Mouse (Mus musculus) A20 (cell line): ENCODE results near the gene Zfp882.
"Not testable (repeated sequence)": the region's sequence is repeated elsewhere in the genome, so short reads cannot be mapped to it uniquely, and the experiment has no call there.

Experiments used
- DNase-seq: peaks from one replicate; pipeline ENCODE4 v3.0.0-alpha.2; 2011; ENCODE audit warnings: low read depth, low spot score

Zfp882 gene

GRCm38 (mm10) chr8:71908309-71909261 lies at the start of gene Zfp882, which contains the start of gene Zfp617:
Gene Zfp882, plus strand, starts transcription at chr8:71908608.
Gene Zfp617, plus strand, starts transcription at chr8:71908635.
- DNase-seq, result no peak

- DNase-seq, result not testable (repeated sequence)
Observed at GRCm38 (mm10) chr8:71861551-71861950, 46.9 kb upstream of the Zfp882 start.

GRCm38 (mm10) chr8:71862038-71862437 lies 46.4 kb upstream of the Zfp882 start:
- not testable (repeated sequence) for DNase-seq

- peak; percentile 76 for DNase-seq
Observed at GRCm38 (mm10) chr8:71881618-71882274, 26.7 kb upstream of the Zfp882 start, which contains the start of gene Zfp709. Gene Zfp709, plus strand, starts transcription at chr8:71882019.

- DNase-seq, result not testable (repeated sequence)
Observed at GRCm38 (mm10) chr8:71900666-71901065, 7.7 kb upstream of the Zfp882 start.

- not testable (repeated sequence) for DNase-seq
Observed at GRCm38 (mm10) chr8:71903084-71903483, 5.3 kb upstream of the Zfp882 start.

GRCm38 (mm10) chr8:71906809-71907208 lies 1.6 kb upstream of the Zfp882 start:
- DNase-seq, result no peak

GRCm38 (mm10) chr8:71907798-71908257 lies 580 bp upstream of the Zfp882 start:
- DNase-seq, result no peak

- no peak for DNase-seq
Observed at GRCm38 (mm10) chr8:71912286-71912685, 3.9 kb downstream of the Zfp882 start.

- DNase-seq, result peak; percentile 94
Observed at GRCm38 (mm10) chr8:71922567-71923401, 14.4 kb downstream of the Zfp882 start.

GRCm38 (mm10) chr8:71925791-71926190 lies 17.4 kb downstream of the Zfp882 start:
- DNase-seq, result no peak

- DNase-seq, result no peak
Observed at GRCm38 (mm10) chr8:71926551-71926950, 18.1 kb downstream of the Zfp882 start.

- DNase-seq, result no peak
Observed at GRCm38 (mm10) chr8:71927779-71928178, 19.4 kb downstream of the Zfp882 start.

GRCm38 (mm10) chr8:71938037-71938436 lies 29.6 kb downstream of the Zfp882 start:
- not testable (repeated sequence) for DNase-seq

GRCm38 (mm10) chr8:71940293-71941208 lies 32.1 kb downstream of the Zfp882 start:
- DNase-seq, result peak; percentile 35

GRCm38 (mm10) chr8:71941776-71942175 lies 33.4 kb downstream of the Zfp882 start:
- no peak for DNase-seq

- DNase-seq, result peak; percentile 13
Observed at GRCm38 (mm10) chr8:71948624-71949023, 40.2 kb downstream of the Zfp882 start.

- DNase-seq, result peak; percentile 99
Observed at GRCm38 (mm10) chr8:71950482-71951221, 42.2 kb downstream of the Zfp882 start, which contains the start of gene Zfp961. Gene Zfp961, plus strand, starts transcription at chr8:71951038.

- DNase-seq, result peak; percentile 57
Observed at GRCm38 (mm10) chr8:71951436-71952161, 43.2 kb downstream of the Zfp882 start.
